Mouse (Mus musculus): Measurements from ENCODE around the gene Morn1.

DNA sequence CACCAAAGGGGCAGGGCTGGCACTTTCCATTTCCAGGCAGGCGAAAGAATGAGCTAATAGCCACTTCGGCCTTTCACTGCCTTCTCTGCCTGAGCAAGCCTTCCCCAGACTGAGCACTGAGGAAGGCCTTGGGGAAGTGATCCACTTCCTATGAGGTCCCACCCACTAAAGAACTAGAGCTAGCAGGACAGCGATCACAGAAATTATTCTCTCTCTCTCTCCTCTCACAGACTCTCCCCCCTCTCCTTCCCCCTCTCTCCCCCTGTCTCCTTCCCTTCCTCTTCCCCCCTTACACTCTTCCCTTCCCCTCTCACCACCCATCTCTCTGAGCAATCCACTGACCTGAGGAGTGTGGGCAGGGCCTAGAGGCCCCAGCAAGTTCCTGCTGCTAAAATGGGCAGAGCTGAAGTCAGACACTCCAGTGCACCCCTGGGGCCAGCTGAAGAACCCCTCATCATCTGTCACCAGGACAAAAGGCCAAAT, 100.9 kb downstream of the Morn1 start:
- TF ChIP-seq POLR2A (IDR thresholded peaks at IDR 0.05; ENCODE audit: low read depth, low read length) (no peak), CTCF (IDR thresholded peaks at IDR 0.05; ENCODE audit: borderline replicate concordance, insufficient read depth, low read length) (no peak)
